Mouse (Mus musculus): ENCODE data around the gene Lefty2.

- no peak for TF ChIP-seq POLR2A (IDR thresholded peaks at IDR 0.05; ENCODE audit: low read depth, low read length)
- TF ChIP-seq CTCF (conservative IDR thresholded peaks at IDR 0.05; ENCODE audit: insufficient read depth, insufficient read length, low read depth, low read length), result no peak
Observed at GRCm38 (mm10) chr1:180870122-180870650, 22.7 kb upstream of the Lefty2 start.

Data from kidney, adult 2 months (tissue).